Mouse (Mus musculus) intestine, embryonic 14.5 days (tissue): Measurements from ENCODE around the gene Myo16. TPM values are rescaled to one million over a fixed set of nuclear protein-coding genes. Genes with fewer than 3 reads are reported as not detected.
A peak's percentile ranks its signal among the peaks of the same experiment; 100 is the strongest.

Source experiments
- ATAC-seq: fragments of 200-750 bp; cut with Nextera tagmentation; replicated peaks from 2 replicates; pipeline ENCODE4 v1.8.0; 2017; ENCODE audit warnings: low read depth, moderate number of reproducible peaks, moderate TSS enrichment, moderate library complexity; ENCODE audit not compliant: low FRiP score, low TSS enrichment
- DNase-seq: peaks from one replicate; pipeline ENCODE4 v3.0.0-alpha.2; 2018; ENCODE audit warnings: low spot score
- H3K27ac ChIP-seq: fragments of 300-500 bp; sonication (generic); 2 replicates; pipeline ENCODE4 v1.5.1; 2014; ENCODE audit warnings: low read depth, mild to moderate bottlenecking, control low read depth
- H3K27me3 ChIP-seq: fragments of 300-500 bp; sonication (generic); replicated peaks from 2 replicates; pipeline ENCODE4 v1.6.1; 2014; ENCODE audit warnings: low read length, control low read depth; ENCODE audit not compliant: control insufficient read depth, insufficient read depth
- H3K36me3 ChIP-seq: fragments of 300-500 bp; sonication (generic); 2 replicates; pipeline ENCODE4 v1.6.1; 2014; ENCODE audit warnings: low read length, control low read depth; ENCODE audit not compliant: control insufficient read depth, insufficient read depth
- H3K4me1 ChIP-seq: fragments of 300-500 bp; sonication (generic); replicated peaks from 2 replicates; pipeline ENCODE4 v1.6.1; 2014; ENCODE audit warnings: low read length, control low read depth, mixed read lengths; ENCODE audit not compliant: control insufficient read depth, insufficient read depth
- H3K4me2 ChIP-seq: fragments of 300-500 bp; sonication (generic); 2 replicates; pipeline ENCODE4 v1.6.1; 2014; ENCODE audit warnings: low read length
- H3K4me3 ChIP-seq: fragments of 300-500 bp; sonication (generic); 2 replicates; pipeline ENCODE4 v1.5.1; 2014; ENCODE audit warnings: low read depth, low read length, control low read depth, mixed read lengths
- H3K9ac ChIP-seq: fragments of 300-500 bp; sonication (generic); 2 replicates; pipeline ENCODE4 v1.6.1; 2014; ENCODE audit warnings: mild to moderate bottlenecking, low read length
- H3K9me3 ChIP-seq: fragments of 300-500 bp; sonication (generic); 2 replicates; pipeline ENCODE4 v1.6.1; 2016; ENCODE audit warnings: low read length, control low read depth; ENCODE audit not compliant: control insufficient read depth
- WGBS: fragments of 180-500 bp; shearing (Covaris S2); extraction: QIAGEN DNeasy Blood & Tissue Kit; methylation state at CpG from one replicate; pipeline ENCODE4 v1.1.7; 2014; 5-methylcytosine and 5-hydroxymethylcytosine counted together
- polyA plus RNA-seq: library from polyadenylated mRNA; unstranded; fragments of >200 nt; fragmentation: Nextera tagmentation; extraction: Ambion mirVana; gene quantifications from 2 replicates; pipeline ENCODE4 v1.2.1, GENCODE M21; 2014

Gene Myo16
- 0.26 and 0.27 TPM in 2 replicates for polyA plus RNA-seq

DNA sequence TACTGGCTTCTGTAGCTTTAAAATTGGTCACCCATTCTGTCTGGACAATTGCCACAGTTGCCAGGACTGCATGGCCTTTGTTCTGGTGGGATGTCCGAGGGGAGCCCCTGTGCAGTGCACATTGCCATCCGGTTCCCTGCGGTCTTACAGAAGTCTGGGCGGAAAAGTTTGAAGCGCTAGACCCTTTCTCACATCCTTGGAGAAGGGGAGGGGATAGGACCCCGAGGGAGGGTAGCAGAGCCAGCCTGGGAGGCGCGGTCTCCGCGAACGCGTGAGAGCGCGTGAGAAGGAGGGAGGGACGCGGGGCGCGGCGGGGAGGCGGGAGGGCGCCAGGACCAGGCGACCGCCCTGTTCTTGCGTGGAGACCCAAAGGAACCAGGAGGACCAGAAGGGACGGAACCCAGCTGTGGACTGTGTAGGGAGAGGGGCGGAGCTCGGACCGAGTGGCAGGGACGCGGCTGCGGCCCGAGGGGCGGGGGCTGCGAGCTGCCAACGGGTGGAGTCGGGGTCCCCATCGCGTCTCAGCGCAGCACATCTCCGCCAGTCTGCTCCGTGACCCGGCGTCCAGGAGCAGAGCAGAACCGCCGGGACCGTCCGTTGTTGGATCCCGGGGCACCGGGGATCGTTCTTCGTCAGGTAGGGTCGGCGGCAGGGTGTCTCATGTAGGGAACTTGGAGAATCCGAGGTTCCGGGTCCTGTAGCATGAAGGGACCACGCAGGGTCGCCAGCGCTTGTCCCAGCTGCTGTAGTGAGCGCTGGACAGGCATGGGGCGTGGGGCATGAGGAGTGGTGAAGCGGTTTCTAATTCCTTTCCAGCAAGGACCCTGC lies at the start of gene Myo16:
Gene Myo16 (plus strand): TSS at position 301 of the 828 bp plus-strand sequence.
- no peaks in the 10 kb centered on the region for H3K36me3 ChIP-seq
- no peaks in the 10 kb centered on the region for H3K4me1 ChIP-seq
- peak; percentile 69 for DNase-seq
- peaks cover 14% of the 10 kb centered on the region; the same call in 1 of the 2 replicates for H3K27me3 ChIP-seq
- no peak within 1 kb of the TSS for H3K27ac ChIP-seq
- 2% methylated on average over 57 of the region's 61 CpGs for WGBS
- peak within 1 kb of the TSS; percentile 42 for H3K9ac ChIP-seq
- peak within 1 kb of the TSS; percentile 89 for H3K4me2 ChIP-seq
- ATAC-seq: peak; percentile 79
- peak within 1 kb of the TSS; percentile 47 for H3K4me3 ChIP-seq
- no peaks in the 10 kb centered on the region for H3K9me3 ChIP-seq

- ATAC-seq (no peak), DNase-seq (no peak)
- no peaks in the 10 kb centered on the region for H3K4me1 ChIP-seq
- H3K9ac ChIP-seq: no peak overlapping the region
- 86% methylated on average over 8 of the region's 8 CpGs for WGBS
- no peaks in the 10 kb centered on the region for H3K9me3 ChIP-seq
- H3K36me3 ChIP-seq: no peaks in the 10 kb centered on the region
- H3K4me2 ChIP-seq: no peak overlapping the region
- H3K4me3 ChIP-seq: no peak overlapping the region
- no peaks in the 10 kb centered on the region for H3K27me3 ChIP-seq
- H3K27ac ChIP-seq: no peak overlapping the region
Measured at GRCm38 (mm10) chr8:10108516-10109271, 45.0 kb upstream of the Myo16 start.

GRCm38 (mm10) chr8:10122749-10123148 lies 31.0 kb upstream of the Myo16 start:
- Histone ChIP-seq H3K4me1 (no peaks in the 10 kb centered on the region), H3K9ac (no peak overlapping the region), H3K27me3 (no peaks in the 10 kb centered on the region), H3K9me3 (no peaks in the 10 kb centered on the region), H3K36me3 (no peaks in the 10 kb centered on the region), H3K27ac (no peak overlapping the region), H3K4me2 (no peak overlapping the region), H3K4me3 (no peak overlapping the region)
- no peak for ATAC-seq
- DNase-seq: no peak
- 83% methylated on average over 5 of the region's 5 CpGs for WGBS

GRCm38 (mm10) chr8:10123412-10123811 lies 30.3 kb upstream of the Myo16 start:
- DNase-seq (no peak), ATAC-seq (no peak)
- no peak overlapping the region for H3K4me2 ChIP-seq
- no peaks in the 10 kb centered on the region for H3K27me3 ChIP-seq
- no peak overlapping the region for H3K27ac ChIP-seq
- 71% methylated on average over 2 of the region's 2 CpGs for WGBS
- no peak overlapping the region for H3K9ac ChIP-seq
- no peaks in the 10 kb centered on the region for H3K4me1 ChIP-seq
- H3K9me3 ChIP-seq: no peaks in the 10 kb centered on the region
- H3K4me3 ChIP-seq: no peak overlapping the region
- H3K36me3 ChIP-seq: no peaks in the 10 kb centered on the region

GRCm38 (mm10) chr8:10125684-10126083 lies 28.0 kb upstream of the Myo16 start:
- Histone ChIP-seq H3K4me1 (no peaks in the 10 kb centered on the region), H3K9me3 (no peaks in the 10 kb centered on the region), H3K36me3 (no peaks in the 10 kb centered on the region), H3K27ac (no peak overlapping the region), H3K4me3 (no peak overlapping the region), H3K9ac (no peak overlapping the region), H3K4me2 (no peak overlapping the region), H3K27me3 (no peaks in the 10 kb centered on the region)
- 75% methylated on average over 4 of the region's 4 CpGs for WGBS
- ATAC-seq: no peak
- no peak for DNase-seq

- Histone ChIP-seq H3K27me3 (no peaks in the 10 kb centered on the region), H3K4me2 (no peak overlapping the region), H3K9me3 (no peaks in the 10 kb centered on the region), H3K36me3 (no peaks in the 10 kb centered on the region), H3K4me1 (no peaks in the 10 kb centered on the region), H3K27ac (no peak overlapping the region), H3K4me3 (no peak overlapping the region), H3K9ac (no peak overlapping the region)
- 64% methylated on average over 15 of the region's 15 CpGs for WGBS
- ATAC-seq (0 out of 2 replicates have a peak, but pooled peaks have one; percentile 47), DNase-seq (no peak)
Measured at GRCm38 (mm10) chr8:10130513-10131414, 22.9 kb upstream of the Myo16 start.

DNA sequence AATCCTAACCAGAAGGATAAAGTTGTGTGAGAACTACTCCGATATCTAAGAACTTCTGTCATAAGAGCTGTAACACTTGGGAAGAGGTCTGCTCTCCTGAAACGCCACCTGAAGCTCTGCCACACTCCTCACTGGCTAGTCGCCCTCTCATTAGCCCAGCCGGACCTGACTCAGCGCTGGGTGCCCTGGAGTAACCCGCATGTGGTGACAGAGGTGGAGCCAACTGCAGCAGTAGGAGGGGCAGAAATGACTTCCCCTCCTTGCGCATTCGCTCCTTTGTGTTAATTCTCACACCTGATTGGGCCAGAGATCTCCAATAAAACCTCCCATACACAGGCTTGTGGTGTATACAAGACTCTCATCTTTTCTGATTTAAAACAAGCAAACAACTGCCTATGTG lies 14.2 kb upstream of the Myo16 start:
- H3K27ac ChIP-seq: no peak overlapping the region
- H3K4me3 ChIP-seq: no peak overlapping the region
- no peaks in the 10 kb centered on the region for H3K27me3 ChIP-seq
- H3K4me1 ChIP-seq: no peaks in the 10 kb centered on the region
- DNase-seq: no peak
- H3K4me2 ChIP-seq: no peak overlapping the region
- no peaks in the 10 kb centered on the region for H3K36me3 ChIP-seq
- no peak overlapping the region for H3K9ac ChIP-seq
- no peaks in the 10 kb centered on the region for H3K9me3 ChIP-seq
- ATAC-seq: no peak
- 24% methylated on average over 8 of the region's 8 CpGs for WGBS

GRCm38 (mm10) chr8:10143961-10144360 lies 9.8 kb upstream of the Myo16 start:
- Histone ChIP-seq H3K27me3 (no peaks in the 10 kb centered on the region), H3K27ac (no peak overlapping the region), H3K36me3 (no peaks in the 10 kb centered on the region), H3K4me1 (no peaks in the 10 kb centered on the region), H3K9me3 (no peaks in the 10 kb centered on the region), H3K4me2 (no peak overlapping the region), H3K4me3 (no peak overlapping the region), H3K9ac (no peak overlapping the region)
- ATAC-seq: no peak
- 83% methylated on average over 10 of the region's 10 CpGs for WGBS
- no peak for DNase-seq
